Mouse (Mus musculus): Measurements from ENCODE around the gene Zbtb2. TPM values are rescaled to one million over a fixed set of nuclear protein-coding genes. Genes with fewer than 3 reads are reported as not detected.

Zbtb2 gene
- polyA plus RNA-seq, 1 experiment from 2014 or later = 18.4 TPM

DNA sequence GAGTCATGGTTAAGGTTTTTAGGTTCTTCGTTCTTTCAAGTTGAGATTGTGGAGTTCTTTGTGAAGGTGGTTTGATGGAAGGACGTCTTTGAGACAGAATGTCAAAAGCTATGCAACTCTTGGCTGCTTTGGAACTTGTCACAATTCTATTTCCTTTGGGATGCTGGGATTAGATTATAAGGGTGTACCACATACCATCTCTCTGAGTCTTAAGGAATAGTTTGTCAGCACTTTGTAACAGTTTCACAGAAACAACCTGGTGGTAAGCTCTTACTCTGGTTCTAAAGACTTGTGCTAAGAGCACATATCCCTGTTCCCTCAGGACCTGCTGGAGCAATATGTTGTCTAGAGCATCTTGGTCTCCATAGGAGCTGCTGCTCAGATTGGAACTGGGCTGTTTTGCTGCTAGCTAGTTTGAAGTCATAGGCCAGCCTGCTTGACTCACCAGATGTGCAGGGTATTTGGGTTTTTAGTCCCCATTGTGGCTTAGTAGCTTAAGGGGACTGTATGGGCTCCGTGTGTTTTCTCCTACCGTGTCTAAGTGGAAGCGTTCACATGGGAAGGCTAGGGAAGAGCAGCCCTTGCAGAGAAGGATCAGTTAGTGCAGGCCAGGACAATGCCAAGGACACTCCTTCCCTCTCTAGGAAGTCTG, 1.7 kb upstream of the Zbtb2 start:
- Histone ChIP-seq H3K9me3 (ENCODE audit: control insufficient read depth, low read length) (no peaks in the 10 kb centered on the region), H3K36me3 (ENCODE audit: control insufficient read depth, insufficient read depth, low read length) (peaks cover 15% of the 10 kb centered on the region), H3K4me2 (replicated peaks; ENCODE audit: low read depth, low read length) (peak overlapping the region; percentile 91), H3K27me3 (ENCODE audit: control insufficient read depth, insufficient read depth, low read length) (no peaks in the 10 kb centered on the region), H3K9ac (ENCODE audit: low read depth, low read length) (peak overlapping the region; percentile 99; the same call in 1 of the 2 replicates), H3K27ac (ENCODE audit: low read depth, low read length) (no peak overlapping the region), H3K4me1 (ENCODE audit: control insufficient read depth, insufficient read depth, low read length) (peaks cover 33% of the 10 kb centered on the region), H3K4me3 (ENCODE audit: low read length) (peak overlapping the region; percentile 94)
- 54% methylated on average over 5 of the region's 5 CpGs for WGBS
- ATAC-seq (ENCODE audit: low FRiP score, low TSS enrichment) = no peak

DNA sequence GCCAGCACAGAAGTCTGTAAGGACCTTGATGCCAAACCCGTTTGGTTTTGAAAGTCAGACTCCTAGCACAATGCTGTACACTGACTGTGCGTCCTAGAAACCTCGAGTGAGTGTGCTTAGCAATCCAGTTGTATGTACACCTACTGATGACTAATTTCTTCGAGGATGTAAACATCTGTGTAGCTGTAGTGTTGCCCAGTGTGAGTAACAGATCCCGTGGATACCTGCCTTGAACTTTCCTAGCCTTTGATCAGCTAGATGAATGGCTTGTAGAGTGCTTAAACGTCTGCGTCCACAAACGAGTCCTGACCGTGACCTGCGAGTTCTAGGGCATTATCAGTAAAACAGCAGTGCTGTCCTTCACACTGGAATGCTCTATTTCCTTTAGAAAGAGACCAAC, 1.1 kb upstream of the Zbtb2 start:
- no peak for ATAC-seq (ENCODE audit: low FRiP score, low TSS enrichment)
- H3K4me1 ChIP-seq (ENCODE audit: control insufficient read depth, insufficient read depth, low read length) = peaks cover 31% of the 10 kb centered on the region
- H3K9me3 ChIP-seq (ENCODE audit: control insufficient read depth, low read length) = no peaks in the 10 kb centered on the region
- no peak overlapping the region for H3K27ac ChIP-seq (ENCODE audit: low read depth, low read length)
- H3K4me3 ChIP-seq (ENCODE audit: low read length) = peak overlapping the region; percentile 94
- 13% methylated on average over 10 of the region's 10 CpGs for WGBS
- H3K9ac ChIP-seq (ENCODE audit: low read depth, low read length) = peak overlapping the region; percentile 99
- H3K4me2 ChIP-seq (replicated peaks; ENCODE audit: low read depth, low read length) = peak overlapping the region; percentile 91
- no peaks in the 10 kb centered on the region for H3K27me3 ChIP-seq (ENCODE audit: control insufficient read depth, insufficient read depth, low read length)
- H3K36me3 ChIP-seq (ENCODE audit: control insufficient read depth, insufficient read depth, low read length) = peaks cover 10% of the 10 kb centered on the region

DNA sequence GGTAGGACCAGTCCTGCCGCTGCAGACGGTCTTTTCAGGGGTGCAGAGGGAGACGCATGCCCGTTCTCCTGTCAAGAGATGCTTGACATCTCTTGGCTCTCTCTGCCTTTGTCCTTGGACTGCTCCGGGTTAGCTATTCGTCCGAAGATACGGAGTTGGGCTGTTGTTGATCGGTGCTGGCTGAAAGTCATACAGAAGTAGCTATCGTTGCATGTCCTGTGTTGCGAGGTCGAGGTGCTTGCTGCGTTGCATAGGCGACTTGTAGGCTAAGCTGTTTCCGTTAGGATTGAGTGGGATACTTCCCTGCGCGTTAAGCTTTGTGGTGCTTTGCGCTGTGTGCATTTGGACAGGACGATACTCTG, 457 bp upstream of the Zbtb2 start:
- ATAC-seq (ENCODE audit: low FRiP score, low TSS enrichment) = no peak
- WGBS = under 1% methylated on average over 19 of the region's 19 CpGs
- H3K4me3 ChIP-seq (ENCODE audit: low read length) = peak overlapping the region; percentile 94
- H3K27ac ChIP-seq (ENCODE audit: low read depth, low read length) = peak overlapping the region; percentile 97
- H3K4me2 ChIP-seq (replicated peaks; ENCODE audit: low read depth, low read length) = peak overlapping the region; percentile 91
- peaks cover 6% of the 10 kb centered on the region; the same call in 1 of the 2 replicates for H3K36me3 ChIP-seq (ENCODE audit: control insufficient read depth, insufficient read depth, low read length)
- H3K9me3 ChIP-seq (ENCODE audit: control insufficient read depth, low read length) = no peaks in the 10 kb centered on the region
- no peaks in the 10 kb centered on the region for H3K27me3 ChIP-seq (ENCODE audit: control insufficient read depth, insufficient read depth, low read length)
- H3K9ac ChIP-seq (ENCODE audit: low read depth, low read length) = peak overlapping the region; percentile 99
- H3K4me1 ChIP-seq (ENCODE audit: control insufficient read depth, insufficient read depth, low read length) = peaks cover 30% of the 10 kb centered on the region

DNA sequence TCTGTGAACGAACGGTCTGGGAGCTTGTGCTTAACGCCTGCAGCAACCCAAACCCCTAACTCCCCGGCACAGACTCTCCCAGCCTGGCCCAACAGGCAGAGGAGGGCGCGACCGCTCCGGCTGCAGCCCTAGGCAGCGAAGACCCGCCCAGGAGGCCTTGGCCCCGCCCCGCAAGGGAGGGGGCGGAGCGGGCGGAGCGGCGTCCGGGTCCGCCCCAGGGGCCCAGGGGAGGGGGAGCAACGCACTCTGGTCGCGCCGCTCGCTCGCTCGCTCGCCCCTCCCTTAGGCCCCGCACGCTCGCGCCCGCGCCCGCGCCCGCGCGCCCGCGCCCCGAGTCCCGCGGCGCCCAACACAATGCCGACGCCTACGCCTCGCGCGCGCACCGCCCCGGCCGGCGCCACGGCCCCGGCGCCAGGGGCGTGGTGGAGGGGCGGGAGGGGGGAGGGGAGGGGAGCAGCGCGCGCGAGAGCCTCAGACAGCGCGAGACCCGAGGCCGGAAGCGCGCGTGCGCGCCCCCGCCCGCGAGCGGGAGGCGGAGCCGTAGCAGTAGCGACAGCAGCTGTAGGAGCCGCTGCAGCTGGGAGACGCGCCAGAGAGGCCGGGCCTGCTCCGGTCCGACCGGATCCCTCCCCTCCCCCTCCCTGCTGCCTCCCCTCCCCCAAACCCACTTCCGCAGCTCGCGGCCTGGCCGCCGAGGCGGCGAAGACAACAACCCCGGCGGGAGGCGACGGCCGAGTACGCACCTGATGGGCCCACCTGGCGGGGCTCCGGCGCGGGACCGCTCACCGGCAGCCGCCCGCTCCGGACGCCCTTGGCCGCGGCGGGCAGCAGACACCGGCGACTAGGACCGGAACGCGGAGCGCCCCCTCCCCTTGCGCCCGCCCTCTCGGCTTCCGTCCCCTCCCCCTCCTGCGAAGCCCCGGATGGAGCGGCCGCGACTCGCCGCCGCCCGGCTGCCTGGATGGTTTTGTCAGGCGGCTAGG, 1.0 kb downstream of the Zbtb2 start:
- peak; percentile 93 for ATAC-seq (ENCODE audit: low FRiP score, low TSS enrichment)
- Histone ChIP-seq H3K27ac (ENCODE audit: low read depth, low read length) (peak overlapping the region; percentile 97), H3K27me3 (ENCODE audit: control insufficient read depth, insufficient read depth, low read length) (no peaks in the 10 kb centered on the region), H3K9me3 (ENCODE audit: control insufficient read depth, low read length) (no peaks in the 10 kb centered on the region), H3K4me2 (replicated peaks; ENCODE audit: low read depth, low read length) (peak overlapping the region; percentile 91), H3K9ac (ENCODE audit: low read depth, low read length) (peak overlapping the region; percentile 99), H3K36me3 (ENCODE audit: control insufficient read depth, insufficient read depth, low read length) (no peaks in the 10 kb centered on the region), H3K4me1 (ENCODE audit: control insufficient read depth, insufficient read depth, low read length) (peaks cover 33% of the 10 kb centered on the region), H3K4me3 (ENCODE audit: low read length) (peak overlapping the region; percentile 94)
- WGBS = under 1% methylated on average over 60 of the region's 133 CpGs

DNA sequence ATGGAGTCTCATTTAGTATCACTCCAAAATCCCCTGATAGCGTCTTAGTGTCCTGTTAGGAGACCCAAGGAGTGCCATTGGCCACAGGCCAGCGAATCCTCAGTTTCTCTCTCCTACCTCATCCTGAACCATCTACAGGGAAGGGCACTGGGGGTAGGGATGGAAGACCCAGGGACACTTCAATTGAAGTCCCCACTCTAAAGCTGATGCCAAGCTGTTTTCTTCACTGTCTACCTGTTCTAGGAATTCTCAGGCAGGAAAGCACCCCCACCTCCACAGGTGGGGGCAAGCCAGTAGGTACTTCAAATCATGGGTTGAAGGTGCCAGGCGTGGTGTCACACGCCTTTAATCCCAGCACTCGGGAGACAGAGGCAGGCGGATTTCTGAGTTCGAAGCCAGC, 3.7 kb downstream of the Zbtb2 start:
- no peak overlapping the region for H3K4me3 ChIP-seq (ENCODE audit: low read length)
- H3K27ac ChIP-seq (ENCODE audit: low read depth, low read length) = no peak overlapping the region
- H3K27me3 ChIP-seq (ENCODE audit: control insufficient read depth, insufficient read depth, low read length) = no peaks in the 10 kb centered on the region
- no peaks in the 10 kb centered on the region for H3K36me3 ChIP-seq (ENCODE audit: control insufficient read depth, insufficient read depth, low read length)
- H3K4me1 ChIP-seq (ENCODE audit: control insufficient read depth, insufficient read depth, low read length) = peaks cover 8% of the 10 kb centered on the region
- H3K9me3 ChIP-seq (ENCODE audit: control insufficient read depth, low read length) = no peaks in the 10 kb centered on the region
- WGBS = 89% methylated on average over 7 of the region's 7 CpGs
- ATAC-seq (ENCODE audit: low FRiP score, low TSS enrichment) = no peak
- no peak overlapping the region for H3K9ac ChIP-seq (ENCODE audit: low read depth, low read length)
- H3K4me2 ChIP-seq (replicated peaks; ENCODE audit: low read depth, low read length) = no peak overlapping the region

DNA sequence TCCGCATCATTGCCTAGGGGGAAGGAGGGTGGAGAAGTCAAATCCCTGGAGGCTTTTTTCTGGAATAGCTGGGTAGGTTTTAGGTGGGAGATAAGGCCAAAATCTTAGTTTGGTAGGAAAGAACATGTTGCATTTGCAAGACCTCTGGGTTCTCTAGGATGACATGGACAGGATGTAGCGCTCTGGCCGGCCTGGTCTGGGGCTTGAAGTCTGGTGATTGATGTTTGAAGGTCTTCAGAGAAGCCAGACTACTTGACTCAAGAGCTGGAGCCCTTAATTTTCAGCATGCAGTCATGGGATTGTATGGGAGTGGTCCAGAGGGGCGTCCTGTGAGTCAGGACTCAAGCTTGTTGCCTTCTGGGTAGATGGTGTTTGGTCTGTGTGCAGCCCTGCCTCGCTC, 7.2 kb downstream of the Zbtb2 start:
- no peak overlapping the region for H3K27ac ChIP-seq (ENCODE audit: low read depth, low read length)
- H3K36me3 ChIP-seq (ENCODE audit: control insufficient read depth, insufficient read depth, low read length) = no peaks in the 10 kb centered on the region
- H3K4me2 ChIP-seq (replicated peaks; ENCODE audit: low read depth, low read length) = no peak overlapping the region
- 69% methylated on average over 5 of the region's 5 CpGs for WGBS
- no peak overlapping the region for H3K4me3 ChIP-seq (ENCODE audit: low read length)
- no peaks in the 10 kb centered on the region for H3K27me3 ChIP-seq (ENCODE audit: control insufficient read depth, insufficient read depth, low read length)
- ATAC-seq (ENCODE audit: low FRiP score, low TSS enrichment) = no peak
- no peaks in the 10 kb centered on the region for H3K9me3 ChIP-seq (ENCODE audit: control insufficient read depth, low read length)
- no peak overlapping the region for H3K9ac ChIP-seq (ENCODE audit: low read depth, low read length)
- peaks cover 9% of the 10 kb centered on the region; the same call in 1 of the 2 replicates for H3K4me1 ChIP-seq (ENCODE audit: control insufficient read depth, insufficient read depth, low read length)

DNA sequence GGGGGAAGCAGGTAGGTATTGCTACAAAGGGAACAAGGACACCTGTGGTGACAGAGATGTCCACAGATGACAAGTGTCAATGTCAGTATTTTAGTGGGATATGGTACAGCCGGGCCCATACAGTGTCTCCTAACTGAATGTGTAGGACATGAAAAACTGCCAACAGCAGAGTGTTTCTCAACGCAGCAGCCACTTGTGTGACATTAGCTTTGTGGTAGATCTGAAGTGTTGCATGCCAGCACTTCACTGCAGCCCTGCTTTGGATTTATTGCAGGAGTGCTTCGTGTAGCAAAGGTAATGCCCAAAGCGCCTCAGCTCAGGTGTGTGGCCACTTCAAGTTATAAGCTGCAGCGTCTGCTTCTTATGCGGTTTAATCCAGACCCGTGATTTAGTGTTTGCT, 11.0 kb downstream of the Zbtb2 start:
- Histone ChIP-seq H3K9me3 (ENCODE audit: control insufficient read depth, low read length) (no peaks in the 10 kb centered on the region), H3K36me3 (ENCODE audit: control insufficient read depth, insufficient read depth, low read length) (peaks cover 7% of the 10 kb centered on the region; the same call in 1 of the 2 replicates), H3K4me2 (replicated peaks; ENCODE audit: low read depth, low read length) (no peak overlapping the region), H3K4me3 (ENCODE audit: low read length) (no peak overlapping the region), H3K4me1 (ENCODE audit: control insufficient read depth, insufficient read depth, low read length) (peaks cover 8% of the 10 kb centered on the region; the same call in 1 of the 2 replicates), H3K27me3 (ENCODE audit: control insufficient read depth, insufficient read depth, low read length) (no peaks in the 10 kb centered on the region), H3K9ac (ENCODE audit: low read depth, low read length) (no peak overlapping the region), H3K27ac (ENCODE audit: low read depth, low read length) (peak overlapping the region; percentile 57; the same call in 1 of the 2 replicates)
- ATAC-seq (ENCODE audit: low FRiP score, low TSS enrichment) = peak; percentile 29; the same call in 1 of the 2 replicates
- WGBS = 46% methylated on average over 7 of the region's 7 CpGs

DNA sequence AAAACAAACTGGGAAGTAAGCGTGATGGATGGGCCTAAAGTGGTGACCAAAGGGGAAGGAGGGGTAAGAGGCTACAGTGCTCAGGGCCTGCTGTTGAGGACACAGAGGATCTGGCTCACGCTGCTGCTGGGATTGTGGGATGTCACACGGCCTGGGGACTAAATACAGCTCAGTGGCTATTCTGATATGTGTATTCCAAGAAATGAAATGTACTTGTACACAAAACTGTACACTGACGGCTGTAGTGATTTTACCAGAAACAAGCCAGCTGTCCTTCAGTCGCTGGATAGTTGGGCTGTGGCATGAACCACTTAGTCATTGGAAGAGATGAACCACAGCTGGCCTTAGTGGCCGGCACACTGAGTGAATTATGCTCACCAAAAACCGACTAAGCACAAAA, 11.4 kb downstream of the Zbtb2 start:
- WGBS = 29% methylated on average over 7 of the region's 7 CpGs
- no peak overlapping the region for H3K4me3 ChIP-seq (ENCODE audit: low read length)
- H3K27me3 ChIP-seq (ENCODE audit: control insufficient read depth, insufficient read depth, low read length) = no peaks in the 10 kb centered on the region
- peaks cover 8% of the 10 kb centered on the region; the same call in 1 of the 2 replicates for H3K4me1 ChIP-seq (ENCODE audit: control insufficient read depth, insufficient read depth, low read length)
- H3K9ac ChIP-seq (ENCODE audit: low read depth, low read length) = no peak overlapping the region
- H3K4me2 ChIP-seq (replicated peaks; ENCODE audit: low read depth, low read length) = no peak overlapping the region
- ATAC-seq (ENCODE audit: low FRiP score, low TSS enrichment) = peak; percentile 67; the same call in 1 of the 2 replicates
- H3K9me3 ChIP-seq (ENCODE audit: control insufficient read depth, low read length) = no peaks in the 10 kb centered on the region
- peak overlapping the region; percentile 57 for H3K27ac ChIP-seq (ENCODE audit: low read depth, low read length)
- peaks cover 11% of the 10 kb centered on the region; the same call in 1 of the 2 replicates for H3K36me3 ChIP-seq (ENCODE audit: control insufficient read depth, insufficient read depth, low read length)
